Mouse (Mus musculus) forebrain, embryonic 10.5 days (tissue): Measurements from ENCODE around the gene Klhl40. TPM values are rescaled to one million over a fixed set of nuclear protein-coding genes. Genes with fewer than 3 reads are reported as not detected.

Experiments used
- polyA plus RNA-seq: library from polyadenylated mRNA; unstranded; fragments of >200 nt; fragmentation: Nextera tagmentation; extraction: Ambion mirVana; gene quantifications from 2 replicates; pipeline ENCODE4 v1.2.1, GENCODE M21; 2016

Gene Klhl40
- polyA plus RNA-seq, 1 experiment from 2014 or later, result 0.12 TPM

Other genes starting within 250 kb of the Klhl40 start
- gene Lyzl4, start 135.5 kb upstream of the Klhl40 start, polyA plus RNA-seq, result not detected in 2 replicates
- gene Vipr1, start 134.9 kb upstream of the Klhl40 start, polyA plus RNA-seq, result 0.27 and 0.33 TPM in 2 replicates
- 15.3 and 18.6 TPM in 2 replicates for gene Sec22c, start 72.1 kb upstream of the Klhl40 start, polyA plus RNA-seq
- 85.3 and 87.5 TPM in 2 replicates for gene Ss18l2, start 67.3 kb upstream of the Klhl40 start, polyA plus RNA-seq
- 52.9 and 60.5 TPM in 2 replicates for gene Nktr, start 58.4 kb upstream of the Klhl40 start, polyA plus RNA-seq
- 4.1 and 4.8 TPM in 2 replicates for gene Zfp651, start 18.3 kb upstream of the Klhl40 start, polyA plus RNA-seq
- not detected in 2 replicates for gene Hhatl, start 14.9 kb downstream of the Klhl40 start, polyA plus RNA-seq
- gene Ccdc13, start 61.9 kb downstream of the Klhl40 start, polyA plus RNA-seq, result 2.6 and 2.7 TPM in 2 replicates
- gene Higd1a, start 80.8 kb downstream of the Klhl40 start, polyA plus RNA-seq, result 229 and 238 TPM in 2 replicates
- 0.42 and 0.50 TPM in 2 replicates for gene Ackr2, start 120.7 kb downstream of the Klhl40 start, polyA plus RNA-seq
- gene Cyp8b1, start 138.7 kb downstream of the Klhl40 start, polyA plus RNA-seq, result not detected in 2 replicates
- gene Fam198a, start 173.4 kb downstream of the Klhl40 start, polyA plus RNA-seq, result 0.41 and 0.58 TPM in 2 replicates
- 12.5 and 13.6 TPM in 2 replicates for gene Pomgnt2, start 219.5 kb downstream of the Klhl40 start, polyA plus RNA-seq